Mouse (Mus musculus) lung, adult 2 months (tissue): ENCODE results near the gene Dnah14.

ENCODE experiments used
- CTCF ChIP-seq: fragments of 200-500 bp; IDR thresholded peaks from 2 replicates; pipeline ENCODE4 v1.5.1; 2011; ENCODE audit warnings: mild to moderate bottlenecking, low read length, control low read depth; ENCODE audit not compliant: insufficient read depth
- POLR2A ChIP-seq: fragments of 200-500 bp; IDR thresholded peaks from 2 replicates; pipeline ENCODE4 v1.6.1; 2011; ENCODE audit warnings: low read depth, mild to moderate bottlenecking, control low read depth, low read length, borderline replicate concordance; ENCODE audit errors: extremely low read depth

- TF ChIP-seq CTCF, result no peak
- TF ChIP-seq POLR2A, result no peak
Measured at GRCm38 (mm10) chr1:181863431-181863830, 287.1 kb downstream of the Dnah14 start.
